Mouse (Mus musculus): ENCODE data around the gene Cdon.

- TF ChIP-seq CTCF (IDR thresholded peaks at IDR 0.05; ENCODE audit: low read depth, low read length): no peak
- no peak for TF ChIP-seq GATA1 (IDR thresholded peaks at IDR 0.05; ENCODE audit: borderline replicate concordance, low read length)
Observed at GRCm38 (mm10) chr9:35439062-35439442, 18.1 kb downstream of the Cdon start.

Data from G1E (cell line).